ENCODE assay signal across 9 mouse cellular contexts in genomic region chr10:115587979-115588378, GRCm38 (mm10). TPM values are rescaled to one million over a fixed set of nuclear protein-coding genes. Genes with fewer than 3 reads are reported as not detected.
A peak's percentile ranks its signal among the peaks of the same experiment; 100 is the strongest.
DNase-seq lines count a peak whose midpoint lies in the region; ATAC-seq and TF ChIP-seq lines count a peak whose summit lies in the region.
"Had no signal": no experiment of that assay in that cellular context is flagged by ENCODE, and none has a peak within 500 bp of the region (broad histone marks: within the 10 kb centered on the region; RNA-seq: fewer than 3 reads in every experiment).

No protein-coding gene starts in this region.

- TF ChIP-seq CTCF in heart, adult 2 months (IDR thresholded peaks at IDR 0.05), result no peak

- DNase-seq in heart, embryonic 10.5 days (ENCODE audit: low spot score), result no peak
- DNase-seq in heart, adult 2 months, result no peak
- DNase-seq in ES-E14 (ENCODE audit: low read depth, low spot score), result no peak
- DNase-seq in midbrain, embryonic 10.5 days (ENCODE audit: low spot score), result no peak
- DNase-seq in thymus, postnatal 36 days, result no peak
- DNase-seq in thymus, postnatal 10 days (ENCODE audit: low spot score in 2 of 2), result no peak
- no peak for DNase-seq in T-cell, adult 2 months (ENCODE audit: low spot score)

- no peaks in the 10 kb centered on the region for H3K36me3 ChIP-seq in heart, embryonic 10.5 days
- no peaks in the 10 kb centered on the region for H3K36me3 ChIP-seq in heart, adult 2 months (ENCODE audit: control insufficient read depth, insufficient read depth, low read length)
- no peaks in the 10 kb centered on the region for H3K36me3 ChIP-seq in ES-E14 (ENCODE audit: control insufficient read depth, insufficient read depth, low read length, poor library complexity, severe bottlenecking)
- no peaks in the 10 kb centered on the region for H3K36me3 ChIP-seq in hindbrain, embryonic 12.5 days
- H3K36me3 ChIP-seq in midbrain, embryonic 10.5 days, result no peaks in the 10 kb centered on the region

- H3K4me1 ChIP-seq in heart, embryonic 10.5 days, result peaks cover 28% of the 10 kb centered on the region
- H3K4me1 ChIP-seq in heart, adult 2 months (ENCODE audit: control insufficient read depth, insufficient read depth, low read length), result no peaks in the 10 kb centered on the region
- no peaks in the 10 kb centered on the region for H3K4me1 ChIP-seq in ES-E14 (ENCODE audit: control insufficient read depth in 2 of 2, insufficient read depth in 2 of 2, low read length in 2 of 2, poor library complexity in 1 of 2)
- peaks cover 12% of the 10 kb centered on the region for H3K4me1 ChIP-seq in hindbrain, embryonic 12.5 days
- peaks cover 42% of the 10 kb centered on the region for H3K4me1 ChIP-seq in midbrain, embryonic 10.5 days

- H3K27ac ChIP-seq in heart, embryonic 10.5 days, result peak overlapping the region; percentile 42; the same call in 1 of the 2 replicates
- no peak overlapping the region for H3K27ac ChIP-seq in heart, adult 2 months
- no peak overlapping the region for H3K27ac ChIP-seq in ES-E14 (ENCODE audit: insufficient read depth, low read depth, low read length, poor library complexity, severe bottlenecking)
- 0 out of 2 replicates have a peak overlapping the region, but pooled peaks have one; percentile 40 for H3K27ac ChIP-seq in hindbrain, embryonic 12.5 days
- peak overlapping the region; percentile 75 for H3K27ac ChIP-seq in midbrain, embryonic 10.5 days (replicated peaks)

- H3K4me3 ChIP-seq in heart, embryonic 10.5 days, result peak overlapping the region; percentile 69
- H3K4me3 ChIP-seq in heart, adult 2 months, result no peak overlapping the region
- peak overlapping the region; percentile 67 to 91 for H3K4me3 ChIP-seq in ES-E14 (ENCODE audit: insufficient read depth in 1 of 2, low read depth in 1 of 2, low read length in 2 of 2, poor library complexity in 1 of 2, severe bottlenecking in 1 of 2)
- H3K4me3 ChIP-seq in hindbrain, embryonic 12.5 days, result peak overlapping the region; percentile 64
- H3K4me3 ChIP-seq in midbrain, embryonic 10.5 days, result peak overlapping the region; percentile 58

- no peak for TF ChIP-seq POLR2A in heart, adult 2 months (IDR thresholded peaks at IDR 0.05; ENCODE audit: insufficient read depth, low read depth, low read length)

- intact Hi-C loops in heart, adult 2 months (cut with DNase I), result no loop called here

- no peak for TF ChIP-seq EP300 in heart, adult 2 months (IDR thresholded peaks at IDR 0.05; ENCODE audit: insufficient read depth, low read depth, low read length)

- no peak overlapping the region for H3K9ac ChIP-seq in heart, adult 2 months (ENCODE audit: low read depth, low read length)
- no peak overlapping the region for H3K9ac ChIP-seq in ES-E14 (ENCODE audit: insufficient read depth, low read depth, low read length, poor library complexity, severe bottlenecking)
- peak overlapping the region; percentile 67 for H3K9ac ChIP-seq in hindbrain, embryonic 12.5 days

- WGBS in heart, embryonic 10.5 days, result under 1% methylated on average over 7 of the region's 7 CpGs
- 0% methylated on average over 7 of the region's 7 CpGs for WGBS in heart, adult 2 months
- 1% methylated on average over 7 of the region's 7 CpGs for WGBS in hindbrain, embryonic 12.5 days
- WGBS in midbrain, embryonic 10.5 days, result under 1% methylated on average over 7 of the region's 7 CpGs

- no peak for ATAC-seq in hindbrain, embryonic 12.5 days (ENCODE audit: low FRiP score)

- H3K9me3 ChIP-seq in heart, embryonic 10.5 days, result no peaks in the 10 kb centered on the region
- H3K9me3 ChIP-seq in ES-E14 (ENCODE audit: control insufficient read depth, insufficient read depth, low read depth, low read length), result no peaks in the 10 kb centered on the region
- H3K9me3 ChIP-seq in hindbrain, embryonic 12.5 days (replicated peaks), result no peaks in the 10 kb centered on the region
- no peaks in the 10 kb centered on the region for H3K9me3 ChIP-seq in midbrain, embryonic 10.5 days (replicated peaks)

- peak overlapping the region; percentile 99 for H3K4me2 ChIP-seq in hindbrain, embryonic 12.5 days (replicated peaks)

- H3K27me3 ChIP-seq in heart, embryonic 10.5 days (ENCODE audit: insufficient read depth, poor library complexity, severe bottlenecking), result peaks cover 56% of the 10 kb centered on the region
- H3K27me3 ChIP-seq in heart, adult 2 months (ENCODE audit: control insufficient read depth, insufficient read depth, low read length), result peaks cover 8% of the 10 kb centered on the region
- H3K27me3 ChIP-seq in hindbrain, embryonic 12.5 days, result peaks cover 48% of the 10 kb centered on the region
- H3K27me3 ChIP-seq in midbrain, embryonic 10.5 days (ENCODE audit: low read depth, poor library complexity, severe bottlenecking), result peaks cover 75% of the 10 kb centered on the region

- in situ Hi-C loops in ES-E14 (cut with MboI; ENCODE audit: low sequenced_read_pairs in 2 of 2, unreplicated experiment in 2 of 2), result no loop called here

- H3K79me2 ChIP-seq in heart, adult 2 months (replicated peaks; ENCODE audit: control insufficient read depth, insufficient read depth, low read length), result no peaks in the 10 kb centered on the region

TF ChIP-seq in ES-E14, 5 proteins besides CTCF, POLR2A, EP300 and RAD21:
- TF ChIP-seq MAFK (IDR thresholded peaks at IDR 0.05; ENCODE audit: insufficient read depth, low read depth, low read length), result no peak
- TF ChIP-seq ZC3H11A (IDR thresholded peaks at IDR 0.05; ENCODE audit: borderline replicate concordance, low read depth, low read length), result no peak
- no peak for TF ChIP-seq HCFC1 (IDR thresholded peaks at IDR 0.05; ENCODE audit: borderline replicate concordance, insufficient read depth, low read length)
- no peak for TF ChIP-seq CHD2 (IDR thresholded peaks at IDR 0.05; ENCODE audit: low read depth, low read length)

RNA-seq across cellular contexts. Expression of gene Lgr5, which starts 0.4 kb away (rescaled TPM):
- polyA plus RNA-seq in heart, embryonic 10.5 days (2016; fragmentation: Nextera tagmentation; extraction: Ambion mirVana), result 0.76 and 4.0 TPM in 2 replicates
- under 1 TPM in 1 of 2 experiments, not detected in 1; 0.05 TPM for total RNA-seq in heart, adult 2 months (2021)
- 0.25 and 0.32 TPM in 2 replicates for polyA plus RNA-seq in heart, adult 2 months (2012; rRNA removed)
- 0.22 and 0.53 TPM in 2 replicates for total RNA-seq in ES-E14 (2012; rRNA removed)
- 7.9 and 8.1 TPM in 2 replicates for polyA plus RNA-seq in hindbrain, embryonic 12.5 days (2016; fragmentation: Nextera tagmentation; extraction: Ambion mirVana)
- polyA plus RNA-seq in midbrain, embryonic 10.5 days (2016; fragmentation: Nextera tagmentation; extraction: Ambion mirVana), result 7.2 and 9.1 TPM in 2 replicates

RNA-seq across cellular contexts. Expression of gene A930009A15Rik, which starts 18.2 kb away (rescaled TPM):
- not detected in 2 replicates for polyA plus RNA-seq in heart, embryonic 10.5 days (2016; fragmentation: Nextera tagmentation; extraction: Ambion mirVana)
- not detected for total RNA-seq in heart, adult 2 months (2021)
- not detected in 2 replicates for polyA plus RNA-seq in heart, adult 2 months (2012; rRNA removed)
- not detected in 2 replicates for total RNA-seq in ES-E14 (2012; rRNA removed)
- polyA plus RNA-seq in hindbrain, embryonic 12.5 days (2016; fragmentation: Nextera tagmentation; extraction: Ambion mirVana), result 0.70 and 0.72 TPM in 2 replicates
- 0.31 and 1.1 TPM in 2 replicates for polyA plus RNA-seq in midbrain, embryonic 10.5 days (2016; fragmentation: Nextera tagmentation; extraction: Ambion mirVana)
- polyA plus RNA-seq: thymus, adult 2 months had no signal

Comparison
In these comparisons a context has a peak if more than half of its experiments do, and no peak if none do; other contexts are left out.
1. H3K27ac ChIP-seq: peak in heart, embryonic 10.5 days (single experiment), hindbrain, embryonic 12.5 days (single experiment) and midbrain, embryonic 10.5 days (single experiment); none in heart, adult 2 months (single experiment) and ES-E14 (single experiment).